Mouse (Mus musculus) heart, embryonic 15.5 days (tissue): ENCODE measurements around the gene Tfap2e. TPM values are rescaled to one million over a fixed set of nuclear protein-coding genes. Genes with fewer than 3 reads are reported as not detected.

Source experiments
- ATAC-seq: fragments of 200-750 bp; cut with Nextera tagmentation; replicated peaks from 2 replicates; pipeline ENCODE4 v1.8.0; 2017; ENCODE audit warnings: low read depth, moderate TSS enrichment; ENCODE audit not compliant: insufficient number of reproducible peaks, insufficient read depth, low FRiP score
- H3K27ac ChIP-seq: fragments of 300-500 bp; sonication (generic); 2 replicates; pipeline ENCODE4 v1.5.1; 2015; ENCODE audit warnings: mild to moderate bottlenecking, inconsistent platforms
- H3K27me3 ChIP-seq: fragments of 300-500 bp; sonication (generic); 2 replicates; pipeline ENCODE4 v1.6.1; 2015; ENCODE audit warnings: inconsistent platforms
- H3K36me3 ChIP-seq: fragments of 300-500 bp; sonication (generic); 2 replicates; pipeline ENCODE4 v1.6.1; 2015; ENCODE audit warnings: mild to moderate bottlenecking, inconsistent platforms
- H3K4me1 ChIP-seq: fragments of 300-500 bp; sonication (generic); replicated peaks from 2 replicates; pipeline ENCODE4 v1.6.1; 2015; ENCODE audit warnings: inconsistent platforms
- H3K4me2 ChIP-seq: fragments of 300-500 bp; sonication (generic); 2 replicates; pipeline ENCODE4 v1.6.1; 2015; ENCODE audit warnings: inconsistent platforms, mild to moderate bottlenecking, moderate library complexity
- H3K4me3 ChIP-seq: fragments of 300-500 bp; sonication (generic); 2 replicates; pipeline ENCODE4 v1.5.1; 2015; ENCODE audit warnings: mild to moderate bottlenecking, inconsistent platforms
- H3K9ac ChIP-seq: fragments of 300-500 bp; sonication (generic); 2 replicates; pipeline ENCODE4 v1.6.1; 2015; ENCODE audit warnings: mild to moderate bottlenecking, inconsistent platforms
- H3K9me3 ChIP-seq: fragments of 300-500 bp; sonication (generic); replicated peaks from 2 replicates; pipeline ENCODE4 v1.6.1; 2016; ENCODE audit warnings: inconsistent platforms
- WGBS: fragments of 180-500 bp; shearing (Covaris S2); methylation state at CpG from one replicate; pipeline ENCODE4 v1.1.7; 2015; ENCODE audit warnings: mixed read lengths; 5-methylcytosine and 5-hydroxymethylcytosine counted together
- polyA plus RNA-seq: library from polyadenylated mRNA; unstranded; fragments of >200 nt; fragmentation: Nextera tagmentation; extraction: Ambion mirVana; gene quantifications from 2 replicates; pipeline ENCODE4 v1.2.1, GENCODE M21; 2015

The Tfap2e gene
- not detected in 2 replicates for polyA plus RNA-seq

GRCm38 (mm10) chr4:126736001-126736414, at the start of gene Tfap2e:
Tfap2e (minus strand) TSS chr4:126736240.
- no peak within 1 kb of the TSS for H3K27ac ChIP-seq
- no peak for ATAC-seq
- under 1% methylated on average over 32 of the region's 32 CpGs for WGBS

GRCm38 (mm10) chr4:126782996-126783395, 47.0 kb upstream of the Tfap2e start:
- no peaks in the 10 kb centered on the region for H3K27me3 ChIP-seq
- no peaks in the 10 kb centered on the region for H3K9me3 ChIP-seq
- H3K27ac ChIP-seq: no peak overlapping the region
- H3K4me3 ChIP-seq: no peak overlapping the region
- no peaks in the 10 kb centered on the region for H3K36me3 ChIP-seq
- H3K4me1 ChIP-seq: peaks cover 14% of the 10 kb centered on the region
- no peak overlapping the region for H3K4me2 ChIP-seq
- 75% methylated on average over 8 of the region's 8 CpGs for WGBS
- ATAC-seq: no peak
- H3K9ac ChIP-seq: no peak overlapping the region

More at GRCm38 (mm10) chr4:126736001-126736414, at the start of gene Tfap2e:
- H3K4me1 ChIP-seq: peaks cover 29% of the 10 kb centered on the region
- peak within 1 kb of the TSS; percentile 48 for H3K4me3 ChIP-seq
- H3K36me3 ChIP-seq: no peaks in the 10 kb centered on the region
- peaks cover 82% of the 10 kb centered on the region for H3K27me3 ChIP-seq
- H3K9ac ChIP-seq: 0 out of 2 replicates have a peak within 1 kb of the TSS, but pooled peaks have one; percentile 22
- peak within 1 kb of the TSS; percentile 59 for H3K4me2 ChIP-seq
- no peaks in the 10 kb centered on the region for H3K9me3 ChIP-seq

- 90% methylated on average over 8 of the region's 8 CpGs for WGBS
- Histone ChIP-seq H3K4me3 (no peak overlapping the region), H3K36me3 (no peaks in the 10 kb centered on the region), H3K27me3 (no peaks in the 10 kb centered on the region), H3K9me3 (no peaks in the 10 kb centered on the region), H3K9ac (no peak overlapping the region), H3K4me2 (no peak overlapping the region), H3K27ac (no peak overlapping the region), H3K4me1 (peaks cover 14% of the 10 kb centered on the region)
- no peak for ATAC-seq
Observed at GRCm38 (mm10) chr4:126782512-126782911, 46.5 kb upstream of the Tfap2e start.

GRCm38 (mm10) chr4:126781871-126782270, 45.8 kb upstream of the Tfap2e start:
- H3K4me3 ChIP-seq: no peak overlapping the region
- no peaks in the 10 kb centered on the region for H3K36me3 ChIP-seq
- no peak overlapping the region for H3K4me2 ChIP-seq
- H3K9ac ChIP-seq: no peak overlapping the region
- ATAC-seq: no peak
- WGBS: 79% methylated on average over 3 of the region's 3 CpGs
- H3K4me1 ChIP-seq: peaks cover 14% of the 10 kb centered on the region
- no peaks in the 10 kb centered on the region for H3K9me3 ChIP-seq
- no peaks in the 10 kb centered on the region for H3K27me3 ChIP-seq
- no peak overlapping the region for H3K27ac ChIP-seq

GRCm38 (mm10) chr4:126779826-126780775, 44.1 kb upstream of the Tfap2e start:
- 67% methylated on average over 12 of the region's 12 CpGs for WGBS
- no peaks in the 10 kb centered on the region for H3K36me3 ChIP-seq
- no peaks in the 10 kb centered on the region for H3K9me3 ChIP-seq
- H3K4me2 ChIP-seq: no peak overlapping the region
- H3K27ac ChIP-seq: no peak overlapping the region
- ATAC-seq: no peak
- no peaks in the 10 kb centered on the region for H3K27me3 ChIP-seq
- H3K4me1 ChIP-seq: peaks cover 14% of the 10 kb centered on the region
- no peak overlapping the region for H3K9ac ChIP-seq
- no peak overlapping the region for H3K4me3 ChIP-seq

- H3K9me3 ChIP-seq: no peaks in the 10 kb centered on the region
- H3K4me1 ChIP-seq: peaks cover 14% of the 10 kb centered on the region
- no peaks in the 10 kb centered on the region for H3K36me3 ChIP-seq
- H3K4me2 ChIP-seq: peak overlapping the region; percentile 20; the same call in 1 of the 2 replicates
- H3K27me3 ChIP-seq: no peaks in the 10 kb centered on the region
- no peak overlapping the region for H3K9ac ChIP-seq
- WGBS: 37% methylated on average over 8 of the region's 8 CpGs
- H3K4me3 ChIP-seq: no peak overlapping the region
- no peak overlapping the region for H3K27ac ChIP-seq
- no peak for ATAC-seq
Observed at GRCm38 (mm10) chr4:126779148-126779581, 43.1 kb upstream of the Tfap2e start.

GRCm38 (mm10) chr4:126775182-126775581, 39.1 kb upstream of the Tfap2e start:
- no peak overlapping the region for H3K9ac ChIP-seq
- H3K27me3 ChIP-seq: no peaks in the 10 kb centered on the region
- no peak overlapping the region for H3K4me3 ChIP-seq
- H3K4me2 ChIP-seq: no peak overlapping the region
- ATAC-seq: no peak
- H3K9me3 ChIP-seq: no peaks in the 10 kb centered on the region
- no peak overlapping the region for H3K27ac ChIP-seq
- peaks cover 13% of the 10 kb centered on the region for H3K4me1 ChIP-seq
- no peaks in the 10 kb centered on the region for H3K36me3 ChIP-seq
- WGBS: 85% methylated on average over 1 of the region's 1 CpGs

- Histone ChIP-seq H3K4me3 (no peak overlapping the region), H3K9me3 (no peaks in the 10 kb centered on the region), H3K36me3 (no peaks in the 10 kb centered on the region), H3K4me2 (no peak overlapping the region), H3K4me1 (peaks cover 3% of the 10 kb centered on the region; the same call in 1 of the 2 replicates), H3K27ac (no peak overlapping the region), H3K9ac (no peak overlapping the region), H3K27me3 (no peaks in the 10 kb centered on the region)
- 81% methylated on average over 6 of the region's 6 CpGs for WGBS
- ATAC-seq: no peak
Observed at GRCm38 (mm10) chr4:126773871-126774270, 37.8 kb upstream of the Tfap2e start.

- no peaks in the 10 kb centered on the region for H3K9me3 ChIP-seq
- no peak overlapping the region for H3K4me2 ChIP-seq
- ATAC-seq: no peak
- H3K27ac ChIP-seq: no peak overlapping the region
- no peaks in the 10 kb centered on the region; the same call in 1 of the 2 replicates for H3K36me3 ChIP-seq
- no peak overlapping the region for H3K9ac ChIP-seq
- WGBS: 84% methylated on average over 4 of the region's 4 CpGs
- no peaks in the 10 kb centered on the region for H3K27me3 ChIP-seq
- H3K4me1 ChIP-seq: no peaks in the 10 kb centered on the region
- H3K4me3 ChIP-seq: no peak overlapping the region
Observed at GRCm38 (mm10) chr4:126770831-126771230, 34.8 kb upstream of the Tfap2e start.

- no peak for ATAC-seq
- H3K4me2 ChIP-seq: no peak overlapping the region
- H3K9me3 ChIP-seq: no peaks in the 10 kb centered on the region
- H3K4me3 ChIP-seq: no peak overlapping the region
- 79% methylated on average over 9 of the region's 9 CpGs for WGBS
- H3K27ac ChIP-seq: no peak overlapping the region
- H3K4me1 ChIP-seq: no peaks in the 10 kb centered on the region
- H3K27me3 ChIP-seq: no peaks in the 10 kb centered on the region
- H3K36me3 ChIP-seq: no peaks in the 10 kb centered on the region; the same call in 1 of the 2 replicates
- H3K9ac ChIP-seq: no peak overlapping the region
Observed at GRCm38 (mm10) chr4:126769800-126770563, 33.9 kb upstream of the Tfap2e start.

GRCm38 (mm10) chr4:126763483-126763882, 27.4 kb upstream of the Tfap2e start:
- Histone ChIP-seq H3K4me3 (no peak overlapping the region), H3K9ac (no peak overlapping the region), H3K9me3 (no peaks in the 10 kb centered on the region), H3K4me2 (no peak overlapping the region), H3K4me1 (no peaks in the 10 kb centered on the region), H3K27ac (no peak overlapping the region), H3K27me3 (no peaks in the 10 kb centered on the region), H3K36me3 (peaks cover 15% of the 10 kb centered on the region; the same call in 1 of the 2 replicates)
- WGBS: 72% methylated on average over 2 of the region's 2 CpGs
- no peak for ATAC-seq
